Comparison of ENCODE assay signal across 8 mouse cellular contexts in genomic region chr12:12401504-12401903, GRCm38 (mm10).
A peak's percentile ranks its signal among the peaks of the same experiment; 100 is the strongest.
DNase-seq lines count a peak whose midpoint lies in the region; ATAC-seq and TF ChIP-seq lines count a peak whose summit lies in the region.

No protein-coding gene starts in this region.

- ATAC-seq in forebrain, embryonic 11.5 days (replicated peaks; ENCODE audit: low FRiP score), result no peak
- ATAC-seq in forebrain, embryonic 13.5 days, result peak; percentile 70
- ATAC-seq in intestine, embryonic 16.5 days, result peak; percentile 38; the same call in 1 of the 2 replicates
- ATAC-seq in megakaryocyte, adult 5-6 weeks (ENCODE audit: poor library complexity, severe bottlenecking), result no peak

- no peaks in the 10 kb centered on the region for H3K36me3 ChIP-seq in forebrain, embryonic 10.5 days (replicated peaks)
- no peaks in the 10 kb centered on the region for H3K36me3 ChIP-seq in forebrain, embryonic 11.5 days (ENCODE audit: control insufficient read depth, insufficient read depth, low read length)
- H3K36me3 ChIP-seq in CH12.LX (replicated peaks in 1 of 2; ENCODE audit: control insufficient read depth in 1 of 2, insufficient read depth in 1 of 2, low read length in 1 of 2), result no peaks in the 10 kb centered on the region
- no peaks in the 10 kb centered on the region for H3K36me3 ChIP-seq in forebrain, embryonic 13.5 days (ENCODE audit: poor library complexity, severe bottlenecking)
- no peaks in the 10 kb centered on the region for H3K36me3 ChIP-seq in intestine, embryonic 16.5 days (ENCODE audit: control insufficient read depth, insufficient read depth, low read length)

- no peak for TF ChIP-seq EP300 in CH12.LX (IDR thresholded peaks at IDR 0.05; ENCODE audit: low read length)

- no peak overlapping the region for H3K4me2 ChIP-seq in forebrain, embryonic 11.5 days (ENCODE audit: low read depth, low read length, severe bottlenecking)
- H3K4me2 ChIP-seq in CH12.LX (ENCODE audit: insufficient read depth, low read depth, poor library complexity, severe bottlenecking), result peak overlapping the region; percentile 94; the same call in 1 of the 2 replicates
- H3K4me2 ChIP-seq in forebrain, embryonic 13.5 days, result peak overlapping the region; percentile 35
- H3K4me2 ChIP-seq in intestine, embryonic 16.5 days (ENCODE audit: low read depth, low read length), result peak overlapping the region; percentile 50

- TF ChIP-seq RAD21 in CH12.LX (IDR thresholded peaks at IDR 0.05; ENCODE audit: low read depth, low read length), result no peak

- in situ Hi-C loops in CH12.LX (cut with MboI; ENCODE audit: low pct_ligation_motif_present, low pct_unique_long_range_greater_than_20kb, low sequenced_read_pairs), result loop anchor here (5.0 kb wide), 1 partner anchor 74 kb away; no protein-coding TSS in a partner anchor

- WGBS in forebrain, embryonic 10.5 days, result 63% methylated on average over 15 of the region's 15 CpGs
- 62% methylated on average over 15 of the region's 15 CpGs for WGBS in forebrain, embryonic 11.5 days
- WGBS in forebrain, embryonic 13.5 days, result 50% methylated on average over 15 of the region's 15 CpGs
- 31% methylated on average over 15 of the region's 15 CpGs for WGBS in intestine, embryonic 16.5 days

- no peaks in the 10 kb centered on the region for H3K79me2 ChIP-seq in CH12.LX (replicated peaks; ENCODE audit: control insufficient read depth, extremely low read depth, insufficient read depth, poor library complexity, severe bottlenecking)

- peak overlapping the region; percentile 31; the same call in 1 of the 2 replicates for H3K27ac ChIP-seq in forebrain, embryonic 10.5 days
- no peak overlapping the region for H3K27ac ChIP-seq in forebrain, embryonic 11.5 days (ENCODE audit: low read depth, low read length)
- no peak overlapping the region for H3K27ac ChIP-seq in CH12.LX (ENCODE audit: insufficient read depth, low read depth)
- no peak overlapping the region for H3K27ac ChIP-seq in forebrain, embryonic 13.5 days
- no peak overlapping the region for H3K27ac ChIP-seq in intestine, embryonic 16.5 days (ENCODE audit: low read length)

- DNase-seq in forebrain, embryonic 10.5 days (ENCODE audit: extremely low spot score, low spot score), result no peak
- DNase-seq in forebrain, embryonic 11.5 days (ENCODE audit: low spot score), result no peak
- DNase-seq in CH12.LX (ENCODE audit: extremely low read depth), result no peak
- DNase-seq in naive thymus-derived CD4-positive, alpha-beta T cell, adult 2 months (ENCODE audit: low read depth), result peak; percentile 50
- no peak for DNase-seq in MN1 (ENCODE audit: low spot score)

- H3K27me3 ChIP-seq in forebrain, embryonic 10.5 days (ENCODE audit: poor library complexity, severe bottlenecking), result no peaks in the 10 kb centered on the region
- no peaks in the 10 kb centered on the region for H3K27me3 ChIP-seq in forebrain, embryonic 11.5 days (ENCODE audit: control insufficient read depth, insufficient read depth, low read length)
- H3K27me3 ChIP-seq in CH12.LX (replicated peaks), result no peaks in the 10 kb centered on the region
- no peaks in the 10 kb centered on the region for H3K27me3 ChIP-seq in forebrain, embryonic 13.5 days
- no peaks in the 10 kb centered on the region for H3K27me3 ChIP-seq in intestine, embryonic 16.5 days (replicated peaks; ENCODE audit: control insufficient read depth, insufficient read depth, low read length)

- no peak overlapping the region for H3K9ac ChIP-seq in forebrain, embryonic 11.5 days (ENCODE audit: low read length)
- no peak overlapping the region for H3K9ac ChIP-seq in CH12.LX (ENCODE audit: insufficient read depth, low read depth)
- H3K9ac ChIP-seq in forebrain, embryonic 13.5 days, result no peak overlapping the region
- no peak overlapping the region for H3K9ac ChIP-seq in intestine, embryonic 16.5 days (ENCODE audit: low read depth, low read length)

- peaks cover 16% of the 10 kb centered on the region for H3K4me1 ChIP-seq in forebrain, embryonic 10.5 days
- no peaks in the 10 kb centered on the region for H3K4me1 ChIP-seq in forebrain, embryonic 11.5 days (replicated peaks; ENCODE audit: control insufficient read depth, insufficient read depth, low read length)
- H3K4me1 ChIP-seq in CH12.LX (ENCODE audit: control insufficient read depth in 1 of 2, insufficient read depth in 2 of 2), result no peaks in the 10 kb centered on the region
- H3K4me1 ChIP-seq in forebrain, embryonic 13.5 days, result no peaks in the 10 kb centered on the region
- H3K4me1 ChIP-seq in intestine, embryonic 16.5 days (ENCODE audit: control insufficient read depth, insufficient read depth, low read length), result peaks cover 3% of the 10 kb centered on the region

- TF ChIP-seq CTCF in CH12.LX (conservative IDR thresholded peaks at IDR 0.05 in 1 of 2, IDR thresholded peaks at IDR 0.05 in 1 of 2; ENCODE audit: low read depth in 2 of 2, low read length in 2 of 2), result no peak

- dilution Hi-C loops in CH12.LX (cut with MboI; ENCODE audit: extremely low pct_ligation_motif_present, extremely low pct_unique_long_range_greater_than_20kb, low sequenced_read_pairs), result no loop called here

- TF ChIP-seq POLR2A in CH12.LX (IDR thresholded peaks at IDR 0.05; ENCODE audit: low read depth, low read length), result no peak

- H3K9me3 ChIP-seq in forebrain, embryonic 10.5 days, result no peaks in the 10 kb centered on the region
- H3K9me3 ChIP-seq in forebrain, embryonic 11.5 days (ENCODE audit: control insufficient read depth, low read length), result no peaks in the 10 kb centered on the region
- H3K9me3 ChIP-seq in CH12.LX (replicated peaks; ENCODE audit: low read length), result no peaks in the 10 kb centered on the region
- no peaks in the 10 kb centered on the region for H3K9me3 ChIP-seq in forebrain, embryonic 13.5 days (replicated peaks)
- H3K9me3 ChIP-seq in intestine, embryonic 16.5 days (ENCODE audit: control insufficient read depth, low read length), result no peaks in the 10 kb centered on the region

- no peak overlapping the region for H3K4me3 ChIP-seq in forebrain, embryonic 10.5 days
- no peak overlapping the region for H3K4me3 ChIP-seq in forebrain, embryonic 11.5 days (ENCODE audit: low read depth, low read length)
- H3K4me3 ChIP-seq in CH12.LX (replicated peaks in 1 of 3; ENCODE audit: low read depth in 2 of 3, low read length in 2 of 3, poor library complexity in 1 of 3), result no peak overlapping the region
- H3K4me3 ChIP-seq in forebrain, embryonic 13.5 days, result no peak overlapping the region
- peak overlapping the region; percentile 24; the same call in 1 of the 2 replicates for H3K4me3 ChIP-seq in intestine, embryonic 16.5 days (ENCODE audit: low read length)

TF ChIP-seq in CH12.LX, 34 proteins besides CTCF, POLR2A, EP300 and RAD21:
- TF ChIP-seq POLR2AphosphoS2 (IDR thresholded peaks at IDR 0.05; ENCODE audit: low read depth, low read length) (no peak), MAFK (IDR thresholded peaks at IDR 0.05; ENCODE audit: insufficient replicate concordance, low read length) (no peak), CHD2 (IDR thresholded peaks at IDR 0.05; ENCODE audit: low read length) (no peak), ELF1 (IDR thresholded peaks at IDR 0.05; ENCODE audit: low read depth, low read length) (no peak), ZMIZ1 (IDR thresholded peaks at IDR 0.05; ENCODE audit: low read depth, low read length) (no peak), ZC3H11A (IDR thresholded peaks at IDR 0.05; ENCODE audit: low read depth, low read length) (no peak), SMC3 (IDR thresholded peaks at IDR 0.05; ENCODE audit: low read depth, low read length) (no peak), BHLHE40 (IDR thresholded peaks at IDR 0.05; ENCODE audit: low read depth, low read length) (no peak), MAX (IDR thresholded peaks at IDR 0.05; ENCODE audit: low read length) (no peak), E2F4 (IDR thresholded peaks at IDR 0.05; ENCODE audit: insufficient replicate concordance, low read depth, low read length) (no peak), RCOR1 (conservative IDR thresholded peaks at IDR 0.05; ENCODE audit: low read depth, low read length) (no peak), ZKSCAN1 (IDR thresholded peaks at IDR 0.05; ENCODE audit: borderline replicate concordance, low read depth, low read length) (no peak), GABPA (IDR thresholded peaks at IDR 0.05; ENCODE audit: insufficient replicate concordance, low read depth, low read length) (no peak)

Comparison
In these comparisons a context has a peak if more than half of its experiments do, and no peak if none do; other contexts are left out.
1. ATAC-seq: peak in forebrain, embryonic 13.5 days (single experiment) and intestine, embryonic 16.5 days (single experiment); none in forebrain, embryonic 11.5 days (single experiment) and megakaryocyte, adult 5-6 weeks (single experiment).